Mouse (Mus musculus): ENCODE measurements around the gene Gm37240. TPM values are rescaled to one million over a fixed set of nuclear protein-coding genes. Genes with fewer than 3 reads are reported as not detected.
A peak's percentile ranks its signal among the peaks of the same experiment; 100 is the strongest.

Gene Gm37240
- total RNA-seq, 1 experiment from 2014 or later = 10.8 TPM

GRCm38 (mm10) chr3:84460952-84461351, 1426.4 kb downstream of the Gm37240 start:
- peak; percentile 59 for DNase-seq

DNA sequence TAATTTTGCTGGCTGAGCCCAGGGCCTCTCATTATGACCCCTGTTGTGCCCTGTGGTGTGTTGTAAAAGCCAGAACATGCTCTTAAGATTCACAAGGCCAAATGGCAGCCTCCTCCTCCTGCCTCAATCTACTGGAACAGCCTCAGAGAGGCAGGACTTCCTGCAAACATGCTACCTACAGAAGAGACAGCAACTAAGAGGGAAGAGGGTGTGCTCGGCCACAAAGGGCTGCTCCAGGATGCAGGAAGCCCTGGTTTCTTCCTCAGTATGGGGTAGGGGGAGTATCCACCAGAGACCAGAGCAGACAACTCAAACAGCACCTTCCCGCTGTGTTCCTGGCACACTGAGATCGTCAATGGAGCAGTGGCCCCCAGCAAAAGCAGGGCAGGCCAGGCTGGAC, 1426.8 kb downstream of the Gm37240 start:
- no peak for DNase-seq

- DNase-seq = peak; percentile 39
Measured at GRCm38 (mm10) chr3:84455733-84456417, 1431.4 kb downstream of the Gm37240 start.

DNA sequence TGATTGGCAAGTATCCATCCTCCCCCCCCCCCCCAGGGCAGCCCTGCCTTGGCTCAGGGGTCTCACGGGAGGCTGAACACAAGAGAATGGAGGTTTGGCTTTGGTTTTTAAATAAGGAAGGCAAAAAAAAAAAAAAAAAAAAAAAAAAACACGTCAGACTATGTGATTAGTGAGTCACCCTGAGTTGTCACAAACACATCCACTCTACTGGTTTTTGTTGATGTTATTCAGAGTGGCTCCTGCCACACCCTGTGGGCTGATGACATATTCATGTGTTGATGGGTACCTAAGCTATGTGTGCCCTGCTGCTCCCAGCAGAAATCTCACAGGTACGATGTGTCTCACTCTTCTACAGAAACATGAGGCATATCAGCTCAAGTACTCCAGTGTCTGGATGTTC, 1436.7 kb downstream of the Gm37240 start:
- no peak for DNase-seq

DNA sequence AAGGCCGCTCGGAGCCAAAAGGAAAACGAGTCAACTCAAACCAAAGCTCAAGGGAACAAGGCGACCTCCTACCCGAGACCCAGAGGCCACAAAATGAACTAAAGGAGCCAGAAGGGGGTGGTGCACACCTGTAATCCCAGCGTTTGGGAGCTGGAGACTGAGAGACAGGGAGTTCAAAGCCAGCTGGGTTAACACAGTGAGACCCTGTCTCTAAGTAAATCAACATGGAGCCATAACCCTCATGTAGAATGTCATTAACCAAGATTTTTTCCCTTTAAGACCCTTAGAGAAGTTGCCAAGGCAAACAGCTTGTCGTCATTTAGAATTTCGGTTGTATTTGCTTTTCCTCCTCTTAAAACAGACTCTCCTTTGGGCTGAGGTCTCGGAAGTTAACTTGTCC, 1438.3 kb downstream of the Gm37240 start:
- DNase-seq = no peak

GRCm38 (mm10) chr3:84447803-84448202, 1439.5 kb downstream of the Gm37240 start:
- DNase-seq = no peak

Small RNA genes lying within 50 kb of the gene (microRNA-seq; reads per million reads assigned to microRNA genes)
- 0 reads per million in 2 experiments for gene Mir466k

Other genes with a start within 250 kb of the Gm37240 start
- 5.8 and 9.2 TPM in 2 replicates for gene Fam160a1, start 70.2 kb downstream of the Gm37240 start, total RNA-seq (2021)
- gene Glt28d2, start within 50 bp of the Gm37240 start, total RNA-seq (2021) = 1.7 and 2.9 TPM in 2 replicates
- gene Sh3d19, start 83.6 kb upstream of the Gm37240 start, total RNA-seq (2021) = 19.9 and 21.2 TPM in 2 replicates
- gene Prss48, start 115.0 kb upstream of the Gm37240 start, total RNA-seq (2021) = not detected in 2 replicates

Data from adrenal gland, postnatal 25 days (tissue).